Mouse (Mus musculus) forelimb bud, embryonic 11.5 days (tissue): ENCODE measurements around the gene Kynu.
A peak's percentile ranks its signal among the peaks of the same experiment; 100 is the strongest.

Experiments used
- DNase-seq: peaks from one replicate; pipeline ENCODE4 v3.0.0-alpha.2; 2012; ENCODE audit warnings: low read depth, low spot score

The Kynu gene

GRCm38 (mm10) chr2:43555062-43555888 is at the start of gene Kynu:
Gene Kynu (plus strand): TSS chr2:43555329.
- peak; percentile 18 for DNase-seq

GRCm38 (mm10) chr2:43506182-43506581 is 48.9 kb upstream of the Kynu start:
- no peak for DNase-seq

DNA sequence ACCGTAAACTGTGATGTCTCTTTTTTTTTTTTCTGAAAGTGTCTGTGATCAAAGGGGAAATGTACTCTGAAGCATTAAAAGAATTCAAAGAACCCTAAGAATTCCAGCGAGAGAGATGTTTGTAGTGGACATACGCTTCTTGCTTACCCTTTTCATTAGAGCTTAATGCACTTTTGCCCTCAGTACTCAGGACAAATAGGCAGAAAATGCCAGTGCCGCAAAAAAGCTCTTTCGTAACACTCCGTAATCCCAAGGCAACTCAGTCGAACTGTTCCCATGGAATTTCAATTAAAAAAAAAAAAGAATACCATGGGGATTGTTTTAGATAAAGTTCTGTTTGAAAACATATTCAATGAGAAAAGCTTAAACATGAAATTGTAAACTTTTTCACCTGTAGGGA is 41.3 kb upstream of the Kynu start:
- no peak for DNase-seq

- DNase-seq: no peak
Observed at GRCm38 (mm10) chr2:43534417-43534816, 20.7 kb upstream of the Kynu start.

- DNase-seq: no peak
Observed at GRCm38 (mm10) chr2:43542615-43543014, 12.5 kb upstream of the Kynu start.

DNA sequence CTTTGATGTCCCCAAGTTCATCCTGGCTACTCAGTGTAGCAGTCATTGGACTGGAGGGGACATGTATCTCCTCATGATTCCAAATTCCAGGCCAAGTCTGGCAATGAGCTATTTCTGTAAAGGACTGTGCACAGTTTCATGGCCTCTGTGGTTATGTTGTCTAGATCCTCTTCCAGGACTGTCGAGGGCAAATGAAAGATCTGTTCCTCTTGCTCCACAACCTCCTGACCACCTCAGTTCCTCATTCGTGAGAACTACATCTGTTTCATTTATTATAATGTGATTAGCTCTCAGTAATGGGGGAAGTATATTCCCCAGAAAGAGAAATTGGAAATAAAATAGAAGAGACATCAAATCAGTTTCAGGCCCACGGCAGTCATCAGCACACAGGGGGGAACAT is 9.5 kb upstream of the Kynu start:
- DNase-seq: no peak

DNA sequence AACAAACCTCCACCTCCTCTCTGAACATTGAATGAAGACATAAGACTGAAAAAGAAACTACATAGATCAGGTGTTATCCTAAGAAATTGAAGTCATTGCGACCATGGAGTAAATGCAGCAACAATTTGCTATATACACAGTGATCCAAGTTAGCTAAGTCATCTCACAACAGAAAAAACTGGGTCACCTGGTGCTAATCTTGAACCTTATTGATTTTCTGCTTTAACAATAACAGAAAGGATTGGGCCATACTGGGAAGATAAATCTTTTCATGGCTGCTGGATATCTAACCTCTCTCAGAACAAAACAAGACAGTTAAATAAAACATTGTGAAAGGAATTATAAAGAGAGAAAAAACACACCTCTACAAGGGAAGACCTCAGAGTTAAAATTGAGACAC is 8.7 kb upstream of the Kynu start:
- no peak for DNase-seq

DNA sequence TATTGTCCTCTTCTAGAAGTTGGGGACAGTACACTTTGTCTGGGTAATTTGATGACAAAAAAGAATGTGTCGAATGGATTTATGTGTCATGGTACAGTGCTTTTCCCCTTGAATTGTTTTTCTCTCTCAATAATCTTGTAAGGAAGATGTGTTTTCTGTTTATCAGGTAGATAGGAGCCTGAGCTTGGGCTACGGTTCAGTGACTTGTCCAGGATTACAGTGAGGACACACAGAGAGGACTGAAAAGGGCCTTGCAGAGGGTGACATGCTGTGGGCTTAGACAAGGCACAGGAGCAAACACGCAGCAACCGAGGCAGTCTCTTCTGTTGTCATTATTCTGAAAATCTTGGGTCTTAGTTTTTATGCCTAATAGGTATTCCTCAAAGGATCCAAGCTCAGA is 913 bp upstream of the Kynu start:
- DNase-seq: no peak

DNA sequence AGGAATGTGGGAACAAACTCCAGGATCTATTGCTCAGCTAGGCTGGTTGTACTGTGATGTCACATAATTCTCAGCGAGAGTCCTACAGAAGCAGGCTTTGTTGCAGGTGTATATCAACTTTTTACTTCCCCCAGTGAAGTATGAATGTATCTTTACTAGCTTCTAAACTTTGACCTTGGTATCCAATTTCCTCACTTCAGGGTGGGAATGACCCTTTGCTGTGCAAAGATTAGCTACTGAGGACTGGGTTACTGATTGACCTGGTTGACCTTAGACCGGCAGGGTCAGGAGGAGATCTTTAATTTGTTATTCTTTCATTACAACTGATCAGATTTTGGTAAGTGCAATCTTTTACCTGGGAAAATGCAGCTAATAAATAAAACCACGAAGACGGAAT is 758 bp downstream of the Kynu start:
- DNase-seq: no peak

GRCm38 (mm10) chr2:43556985-43557384 is 1.9 kb downstream of the Kynu start:
- no peak for DNase-seq

DNA sequence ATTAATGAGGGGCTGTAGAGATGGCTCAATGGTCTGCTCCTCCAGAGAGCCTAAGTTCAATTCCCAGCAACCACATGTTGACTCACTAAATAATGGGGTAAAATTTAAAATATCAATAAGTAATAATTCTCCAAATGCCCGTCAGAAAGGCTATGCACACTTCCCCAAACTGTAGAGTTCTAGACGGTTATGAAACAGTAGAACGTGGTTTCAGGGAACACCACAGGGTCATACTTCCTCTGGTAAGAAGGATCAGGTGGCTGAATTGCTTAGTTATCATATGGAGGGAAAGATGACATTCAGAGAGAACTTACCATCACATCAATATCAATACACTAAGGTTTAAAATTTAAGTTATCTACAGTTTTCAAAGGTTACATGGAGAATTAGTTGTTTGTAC is 6.1 kb downstream of the Kynu start:
- DNase-seq: no peak

DNA sequence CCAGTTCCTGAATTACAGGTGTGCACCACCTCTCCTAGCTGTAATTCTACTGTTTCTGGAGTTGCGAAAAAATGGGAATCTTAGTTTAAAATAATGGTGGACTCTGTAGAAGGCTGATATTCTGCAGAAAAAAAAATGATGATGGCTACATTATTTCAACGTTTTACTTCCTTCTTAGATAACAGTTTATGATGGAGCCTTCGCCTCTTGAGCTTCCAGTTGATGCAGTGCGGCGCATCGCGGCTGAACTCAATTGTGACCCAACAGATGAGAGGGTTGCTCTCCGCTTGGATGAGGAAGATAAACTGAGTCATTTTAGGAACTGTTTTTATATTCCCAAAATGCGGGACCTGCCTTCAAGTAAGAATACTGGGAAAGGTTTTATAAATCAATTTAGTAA is 7.7 kb downstream of the Kynu start:
- DNase-seq: no peak

- DNase-seq: no peak
Observed at GRCm38 (mm10) chr2:43568406-43568805, 13.3 kb downstream of the Kynu start.

- DNase-seq: no peak
Observed at GRCm38 (mm10) chr2:43573526-43573925, 18.4 kb downstream of the Kynu start.

DNA sequence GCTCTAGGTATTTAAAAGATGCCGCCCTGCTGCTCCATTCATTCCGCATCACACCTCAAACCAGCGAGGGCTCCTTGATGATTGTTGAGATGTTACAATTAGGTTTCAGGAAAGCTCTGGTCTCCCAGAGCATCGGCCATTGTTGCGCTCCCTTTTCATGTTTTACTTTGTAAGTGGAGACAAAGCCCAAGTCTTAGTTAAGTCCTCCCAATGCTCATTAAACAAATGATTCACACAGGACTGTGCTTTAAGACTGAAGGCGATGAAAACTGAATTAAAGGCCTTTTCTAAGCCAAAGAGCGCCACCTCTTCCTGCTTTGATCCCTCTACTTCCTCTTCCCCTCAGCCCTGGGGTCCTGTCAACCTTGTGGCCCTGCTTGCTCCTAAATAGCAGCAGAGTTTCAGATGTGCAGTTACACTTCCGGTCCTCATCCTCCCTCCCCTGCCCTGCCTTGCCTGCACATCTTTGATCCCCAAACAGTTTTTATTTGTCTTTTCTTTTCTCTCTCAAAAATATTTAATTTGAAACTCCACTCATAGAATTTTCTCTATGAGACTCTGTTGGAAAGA is 28.2 kb downstream of the Kynu start:
- DNase-seq: no peak

DNA sequence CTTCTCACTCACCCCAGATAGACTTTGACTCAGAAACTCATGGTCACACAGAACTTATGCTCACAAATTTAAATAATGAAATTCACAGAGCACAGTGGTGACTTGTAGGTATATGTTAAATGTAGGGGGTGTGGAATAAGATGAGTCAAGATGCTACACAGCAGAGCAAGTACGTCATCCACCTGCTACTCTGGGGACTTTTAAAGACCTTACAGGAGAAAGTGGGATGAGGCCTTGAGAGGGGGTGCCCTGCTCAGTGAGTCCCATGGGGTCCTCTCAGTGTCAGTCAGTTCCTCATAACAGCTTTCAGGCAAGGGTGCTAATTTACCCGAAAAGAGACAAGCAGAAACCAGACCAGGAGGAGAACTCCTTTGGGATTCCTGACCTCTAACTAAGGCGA is 30.4 kb downstream of the Kynu start:
- DNase-seq: no peak

- no peak for DNase-seq
Observed at GRCm38 (mm10) chr2:43587832-43588231, 32.7 kb downstream of the Kynu start.

DNA sequence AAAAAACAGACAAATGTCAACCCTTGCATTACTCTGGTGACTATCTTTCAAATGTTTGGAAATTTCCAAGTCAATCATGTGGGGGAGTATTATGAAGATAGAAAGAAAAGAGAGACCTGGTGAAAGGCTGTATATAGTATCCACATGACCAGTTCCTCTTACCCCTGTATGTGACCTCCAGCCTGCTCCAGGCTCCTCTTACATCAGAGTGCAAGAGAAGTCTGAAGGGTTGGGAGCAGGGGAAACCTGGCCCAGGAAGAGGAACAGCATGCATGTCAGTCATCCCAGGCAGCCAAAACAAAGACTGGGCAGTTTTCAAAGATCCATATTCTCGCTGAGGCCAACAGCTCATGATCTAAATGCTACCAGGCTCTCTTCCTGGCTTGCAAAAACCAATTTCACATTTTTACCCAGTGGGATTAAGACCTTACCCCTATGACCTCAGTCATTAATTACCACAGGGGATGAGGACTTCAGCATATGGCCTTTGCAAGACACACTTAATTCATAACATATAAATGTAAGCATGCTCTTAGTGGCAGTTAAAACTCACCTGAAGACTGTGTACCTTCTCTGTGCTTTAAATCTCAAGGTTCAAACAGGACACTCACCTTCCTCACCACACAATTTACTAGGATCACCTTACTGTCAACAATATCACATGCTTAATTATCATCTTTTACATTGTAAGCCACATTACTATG is 37.0 kb downstream of the Kynu start:
- no peak for DNase-seq

DNA sequence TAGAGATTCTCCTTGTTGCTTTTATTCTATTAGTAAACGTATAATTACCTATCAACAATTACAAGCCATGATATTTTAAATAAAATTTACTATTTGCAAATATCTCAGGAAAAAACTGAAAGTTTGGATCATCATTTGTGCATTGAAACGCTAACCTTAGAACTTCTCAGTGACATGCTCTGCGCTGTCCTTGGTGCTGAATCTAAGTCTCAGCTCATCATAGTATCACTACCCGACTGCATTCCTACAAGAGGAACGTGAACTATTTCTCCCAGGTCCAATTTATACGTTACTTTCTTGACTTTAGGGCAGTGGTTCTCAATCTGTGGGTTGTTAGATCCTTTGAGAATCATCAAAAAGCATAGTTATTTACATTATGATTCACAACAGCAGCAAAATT is 58.4 kb downstream of the Kynu start:
- DNase-seq: peak; percentile 83

DNA sequence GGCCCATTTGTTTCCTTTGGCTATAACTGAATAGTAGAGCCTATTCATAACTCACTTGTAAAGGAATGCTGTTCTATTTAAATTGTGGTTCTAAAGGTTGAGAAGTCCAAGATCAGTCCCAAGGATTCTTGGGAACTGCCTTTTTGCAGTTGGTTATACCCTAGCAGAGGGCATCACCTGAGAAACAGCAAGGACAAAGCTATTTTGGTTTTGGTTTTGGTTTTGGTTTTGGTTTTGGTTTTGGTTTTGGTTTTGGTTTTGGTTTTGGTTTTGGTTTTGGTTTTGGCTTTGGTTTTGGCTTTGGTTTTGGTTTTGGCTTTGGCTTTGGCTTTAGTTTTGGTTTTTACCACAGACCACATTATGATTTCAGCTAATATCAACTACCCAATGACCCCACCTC is 66.0 kb downstream of the Kynu start:
- no peak for DNase-seq

DNA sequence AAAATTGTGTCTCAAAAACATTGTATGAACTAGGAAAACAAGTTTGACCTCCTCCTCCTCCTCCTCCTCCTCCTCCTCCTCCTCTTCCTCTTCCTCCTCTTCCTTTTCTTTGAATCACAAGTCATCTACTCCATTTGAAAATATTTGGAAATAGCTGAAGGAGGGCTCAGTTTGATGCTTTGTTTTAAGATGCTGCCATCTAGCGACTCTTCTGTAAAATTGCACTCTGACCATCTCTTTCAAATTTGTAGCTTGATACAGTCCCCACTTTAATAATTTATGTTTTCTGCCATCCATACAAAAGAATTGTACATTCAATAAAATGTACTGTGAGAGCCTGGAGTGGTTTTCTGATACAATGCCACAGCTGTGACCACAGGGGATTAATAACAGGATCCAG is 67.7 kb downstream of the Kynu start:
- peak; percentile 7 for DNase-seq

DNA sequence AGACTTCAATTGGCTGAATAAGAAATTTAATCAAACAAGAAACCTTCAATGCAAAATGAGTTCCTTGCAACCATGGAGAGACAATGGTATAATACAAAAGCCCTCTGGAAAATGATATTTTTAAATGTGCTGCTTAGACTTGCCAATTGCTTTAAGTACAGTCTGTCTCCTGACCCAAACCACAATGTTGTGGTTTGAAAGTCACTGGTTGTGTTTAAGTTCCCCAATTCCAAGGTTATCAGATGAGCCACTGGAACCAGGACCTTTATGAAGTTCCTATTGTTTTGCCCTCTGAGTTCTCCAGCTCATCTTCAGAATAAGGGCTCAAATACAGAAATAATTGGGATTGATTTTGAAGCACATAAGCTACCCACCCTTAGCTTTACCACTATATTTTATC is 76.7 kb downstream of the Kynu start:
- DNase-seq: no peak

GRCm38 (mm10) chr2:43636498-43636897 is 81.4 kb downstream of the Kynu start:
- no peak for DNase-seq
